Mouse (Mus musculus) liver, adult 2 months (tissue): ENCODE results near the gene Antxr2.

Experiments used
- CTCF ChIP-seq: fragments of 200-500 bp; IDR thresholded peaks from 2 replicates; pipeline ENCODE4 v1.5.1; 2011; ENCODE audit warnings: low read depth, low read length, control low read depth
- POLR2A ChIP-seq: fragments of 200-500 bp; IDR thresholded peaks from 2 replicates; pipeline ENCODE4 v1.6.1; 2011; ENCODE audit warnings: low read length, control low read depth; ENCODE audit not compliant: insufficient read depth; ENCODE audit errors: extremely low read depth

- TF ChIP-seq CTCF, result no peak
- no peak for TF ChIP-seq POLR2A
Measured at GRCm38 (mm10) chr5:98018162-98018561, 12.7 kb downstream of the Antxr2 start.
